Mouse (Mus musculus): Measurements from ENCODE around the gene Apom. TPM values are rescaled to one million over a fixed set of nuclear protein-coding genes. Genes with fewer than 3 reads are reported as not detected.
A peak's percentile ranks its signal among the peaks of the same experiment; 100 is the strongest.

Gene Apom
- polyA plus RNA-seq, 1 experiment from 2014 or later = not detected

DNA sequence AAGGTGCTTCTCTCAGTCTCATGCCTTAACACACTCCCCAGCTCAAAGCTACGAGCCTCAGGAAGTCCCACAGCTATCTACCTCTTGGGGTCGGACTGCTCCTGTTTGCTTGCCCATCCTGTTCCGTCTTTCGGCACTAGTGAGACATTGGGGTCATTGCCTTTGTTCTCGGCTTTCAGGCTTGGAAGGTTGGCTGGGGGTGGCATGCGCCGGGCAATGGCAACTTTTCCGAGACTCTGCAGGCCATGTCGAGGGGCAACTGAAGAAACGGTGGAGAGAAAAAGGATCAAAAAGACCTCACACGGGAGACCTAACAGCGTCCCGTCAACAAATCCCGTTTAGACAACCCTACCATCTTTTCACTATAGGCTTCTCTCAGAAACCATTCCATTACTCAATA, 30.3 kb upstream of the Apom start:
- WGBS = 74% methylated on average over 14 of the region's 14 CpGs
- peaks cover 47% of the 10 kb centered on the region for H3K36me3 ChIP-seq (ENCODE audit: control insufficient read depth, insufficient read depth, low read length)
- no peak for ATAC-seq

DNA sequence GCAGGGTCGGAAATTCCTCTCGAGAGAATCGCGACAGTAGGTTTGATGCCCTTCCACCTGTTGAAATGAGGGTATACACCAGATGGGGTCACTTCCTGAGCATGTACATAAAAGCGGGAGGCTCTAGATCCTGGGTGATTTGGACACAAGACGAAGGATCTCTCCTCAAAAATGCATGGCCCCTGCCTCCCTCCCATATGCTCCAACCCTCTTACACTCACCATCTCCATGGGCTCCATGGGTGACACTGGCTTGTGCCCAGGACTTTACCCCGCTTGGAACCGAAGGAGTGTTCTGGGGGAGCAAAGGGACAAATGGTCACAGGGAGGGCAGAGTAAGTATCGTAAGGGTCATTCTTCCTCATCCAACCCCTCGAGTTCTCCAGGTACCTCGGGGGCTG, 29.6 kb upstream of the Apom start:
- no peak for ATAC-seq
- Histone ChIP-seq H3K4me3 (ENCODE audit: low read length) (no peak overlapping the region), H3K27me3 (replicated peaks; ENCODE audit: control insufficient read depth, insufficient read depth, low read length) (no peaks in the 10 kb centered on the region), H3K4me1 (ENCODE audit: control insufficient read depth, insufficient read depth, low read depth, low read length) (peaks cover 26% of the 10 kb centered on the region), H3K9ac (ENCODE audit: low read depth, low read length) (no peak overlapping the region), H3K4me2 (ENCODE audit: low read length) (no peak overlapping the region), H3K27ac (ENCODE audit: low read depth, low read length) (no peak overlapping the region), H3K9me3 (ENCODE audit: control insufficient read depth, low read length) (no peaks in the 10 kb centered on the region), H3K36me3 (ENCODE audit: control insufficient read depth, insufficient read depth, low read length) (peaks cover 54% of the 10 kb centered on the region)
- 76% methylated on average over 11 of the region's 11 CpGs for WGBS

More for the DNA sequence above, 30.3 kb upstream of the Apom start:
- Histone ChIP-seq H3K9me3 (ENCODE audit: control insufficient read depth, low read length) (no peaks in the 10 kb centered on the region), H3K4me2 (ENCODE audit: low read length) (peak overlapping the region; percentile 99), H3K4me1 (ENCODE audit: control insufficient read depth, insufficient read depth, low read depth, low read length) (peaks cover 27% of the 10 kb centered on the region), H3K27ac (ENCODE audit: low read depth, low read length) (no peak overlapping the region), H3K4me3 (ENCODE audit: low read length) (no peak overlapping the region), H3K9ac (ENCODE audit: low read depth, low read length) (peak overlapping the region; percentile 41), H3K27me3 (replicated peaks; ENCODE audit: control insufficient read depth, insufficient read depth, low read length) (no peaks in the 10 kb centered on the region)

DNA sequence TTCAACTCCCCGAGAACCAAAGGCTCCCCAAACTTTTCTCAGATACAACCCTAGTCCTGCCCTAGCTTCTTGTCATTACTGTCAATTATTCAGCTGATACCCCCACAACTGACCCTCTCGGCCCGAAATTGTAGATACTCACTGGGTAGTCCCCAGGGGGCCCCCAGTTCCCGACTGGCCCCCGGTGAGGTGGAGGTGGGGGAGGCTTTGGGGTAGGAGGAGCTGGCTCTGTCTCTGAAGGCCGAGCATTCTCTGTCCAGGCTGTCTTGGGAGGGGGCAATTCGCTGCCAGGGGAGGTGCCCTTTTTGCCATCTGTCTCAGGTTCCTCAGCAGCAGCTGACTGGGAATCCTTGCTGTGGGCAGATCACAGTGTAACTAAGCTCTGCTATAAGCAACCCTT, 27.8 kb upstream of the Apom start:
- H3K9me3 ChIP-seq (ENCODE audit: control insufficient read depth, low read length) = no peaks in the 10 kb centered on the region
- WGBS = 84% methylated on average over 7 of the region's 7 CpGs
- H3K4me3 ChIP-seq (ENCODE audit: low read length) = no peak overlapping the region
- H3K4me1 ChIP-seq (ENCODE audit: control insufficient read depth, insufficient read depth, low read depth, low read length) = peaks cover 18% of the 10 kb centered on the region
- no peaks in the 10 kb centered on the region for H3K27me3 ChIP-seq (replicated peaks; ENCODE audit: control insufficient read depth, insufficient read depth, low read length)
- no peak overlapping the region for H3K4me2 ChIP-seq (ENCODE audit: low read length)
- peaks cover 72% of the 10 kb centered on the region for H3K36me3 ChIP-seq (ENCODE audit: control insufficient read depth, insufficient read depth, low read length)
- H3K9ac ChIP-seq (ENCODE audit: low read depth, low read length) = no peak overlapping the region
- H3K27ac ChIP-seq (ENCODE audit: low read depth, low read length) = no peak overlapping the region
- no peak for ATAC-seq

GRCm38 (mm10) chr17:35158850-35159593, 27.2 kb upstream of the Apom start:
- Histone ChIP-seq H3K36me3 (ENCODE audit: control insufficient read depth, insufficient read depth, low read length) (peaks cover 78% of the 10 kb centered on the region), H3K27me3 (replicated peaks; ENCODE audit: control insufficient read depth, insufficient read depth, low read length) (no peaks in the 10 kb centered on the region), H3K9ac (ENCODE audit: low read depth, low read length) (no peak overlapping the region), H3K27ac (ENCODE audit: low read depth, low read length) (no peak overlapping the region), H3K4me1 (ENCODE audit: control insufficient read depth, insufficient read depth, low read depth, low read length) (peaks cover 18% of the 10 kb centered on the region), H3K4me2 (ENCODE audit: low read length) (no peak overlapping the region), H3K9me3 (ENCODE audit: control insufficient read depth, low read length) (no peaks in the 10 kb centered on the region), H3K4me3 (ENCODE audit: low read length) (no peak overlapping the region)
- no peak for ATAC-seq
- 96% methylated on average over 16 of the region's 16 CpGs for WGBS

- ATAC-seq = no peak
- 95% methylated on average over 8 of the region's 8 CpGs for WGBS
Measured at GRCm38 (mm10) chr17:35157661-35158175, 25.9 kb upstream of the Apom start.

DNA sequence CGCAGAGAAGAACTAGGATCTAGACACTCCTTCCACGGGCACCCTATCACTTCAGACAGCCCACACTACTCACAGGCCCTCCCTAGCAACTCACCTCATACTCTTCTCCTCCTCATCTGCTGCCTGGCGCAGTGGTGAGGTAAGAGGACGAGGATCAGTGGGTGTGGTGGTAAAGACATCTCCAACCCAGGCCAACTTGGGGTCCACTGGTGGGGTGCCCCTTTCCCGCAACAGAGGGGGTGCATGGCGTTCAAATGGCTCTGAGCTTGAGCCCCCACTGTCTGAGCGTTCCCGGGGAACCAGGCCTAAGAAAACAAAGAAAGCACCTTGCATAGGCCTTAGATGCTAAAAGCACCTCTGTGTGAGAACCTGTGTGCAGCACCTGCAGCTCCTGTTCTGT, 25.4 kb upstream of the Apom start:
- Histone ChIP-seq H3K27me3 (replicated peaks; ENCODE audit: control insufficient read depth, insufficient read depth, low read length) (no peaks in the 10 kb centered on the region), H3K36me3 (ENCODE audit: control insufficient read depth, insufficient read depth, low read length) (peaks cover 95% of the 10 kb centered on the region), H3K27ac (ENCODE audit: low read depth, low read length) (no peak overlapping the region), H3K4me1 (ENCODE audit: control insufficient read depth, insufficient read depth, low read depth, low read length) (peaks cover 7% of the 10 kb centered on the region), H3K9ac (ENCODE audit: low read depth, low read length) (no peak overlapping the region), H3K9me3 (ENCODE audit: control insufficient read depth, low read length) (no peaks in the 10 kb centered on the region), H3K4me2 (ENCODE audit: low read length) (no peak overlapping the region), H3K4me3 (ENCODE audit: low read length) (no peak overlapping the region)
- ATAC-seq = no peak
- 91% methylated on average over 8 of the region's 8 CpGs for WGBS

More at GRCm38 (mm10) chr17:35157661-35158175, 25.9 kb upstream of the Apom start:
- Histone ChIP-seq H3K9me3 (ENCODE audit: control insufficient read depth, low read length) (no peaks in the 10 kb centered on the region), H3K27me3 (replicated peaks; ENCODE audit: control insufficient read depth, insufficient read depth, low read length) (no peaks in the 10 kb centered on the region), H3K36me3 (ENCODE audit: control insufficient read depth, insufficient read depth, low read length) (peaks cover 90% of the 10 kb centered on the region), H3K4me1 (ENCODE audit: control insufficient read depth, insufficient read depth, low read depth, low read length) (peaks cover 12% of the 10 kb centered on the region), H3K4me2 (ENCODE audit: low read length) (no peak overlapping the region), H3K4me3 (ENCODE audit: low read length) (no peak overlapping the region), H3K9ac (ENCODE audit: low read depth, low read length) (no peak overlapping the region), H3K27ac (ENCODE audit: low read depth, low read length) (no peak overlapping the region)

- Histone ChIP-seq H3K36me3 (ENCODE audit: control insufficient read depth, insufficient read depth, low read length) (peaks cover 97% of the 10 kb centered on the region), H3K27ac (ENCODE audit: low read depth, low read length) (no peak overlapping the region), H3K9me3 (ENCODE audit: control insufficient read depth, low read length) (no peaks in the 10 kb centered on the region), H3K4me2 (ENCODE audit: low read length) (no peak overlapping the region), H3K4me1 (ENCODE audit: control insufficient read depth, insufficient read depth, low read depth, low read length) (peaks cover under 1% of the 10 kb centered on the region; the same call in 1 of the 2 replicates), H3K27me3 (replicated peaks; ENCODE audit: control insufficient read depth, insufficient read depth, low read length) (no peaks in the 10 kb centered on the region), H3K4me3 (ENCODE audit: low read length) (no peak overlapping the region), H3K9ac (ENCODE audit: low read depth, low read length) (no peak overlapping the region)
- no peak for ATAC-seq
- WGBS = 93% methylated on average over 33 of the region's 33 CpGs
Measured at GRCm38 (mm10) chr17:35156461-35157200, 24.8 kb upstream of the Apom start.

GRCm38 (mm10) chr17:35155451-35155850, 23.6 kb upstream of the Apom start:
- H3K9ac ChIP-seq (ENCODE audit: low read depth, low read length) = no peak overlapping the region
- no peaks in the 10 kb centered on the region for H3K4me1 ChIP-seq (ENCODE audit: control insufficient read depth, insufficient read depth, low read depth, low read length)
- peaks cover 94% of the 10 kb centered on the region for H3K36me3 ChIP-seq (ENCODE audit: control insufficient read depth, insufficient read depth, low read length)
- no peaks in the 10 kb centered on the region for H3K9me3 ChIP-seq (ENCODE audit: control insufficient read depth, low read length)
- H3K27me3 ChIP-seq (replicated peaks; ENCODE audit: control insufficient read depth, insufficient read depth, low read length) = no peaks in the 10 kb centered on the region
- WGBS = 89% methylated on average over 12 of the region's 12 CpGs
- ATAC-seq = no peak
- no peak overlapping the region for H3K4me3 ChIP-seq (ENCODE audit: low read length)
- no peak overlapping the region for H3K27ac ChIP-seq (ENCODE audit: low read depth, low read length)
- H3K4me2 ChIP-seq (ENCODE audit: low read length) = no peak overlapping the region

GRCm38 (mm10) chr17:35154616-35155015, 22.8 kb upstream of the Apom start:
- H3K27me3 ChIP-seq (replicated peaks; ENCODE audit: control insufficient read depth, insufficient read depth, low read length) = no peaks in the 10 kb centered on the region
- H3K4me2 ChIP-seq (ENCODE audit: low read length) = no peak overlapping the region
- WGBS = 65% methylated on average over 7 of the region's 7 CpGs
- H3K36me3 ChIP-seq (ENCODE audit: control insufficient read depth, insufficient read depth, low read length) = peaks cover 94% of the 10 kb centered on the region
- H3K9ac ChIP-seq (ENCODE audit: low read depth, low read length) = no peak overlapping the region
- no peak overlapping the region for H3K4me3 ChIP-seq (ENCODE audit: low read length)
- no peak overlapping the region for H3K27ac ChIP-seq (ENCODE audit: low read depth, low read length)
- ATAC-seq = no peak
- no peaks in the 10 kb centered on the region for H3K9me3 ChIP-seq (ENCODE audit: control insufficient read depth, low read length)
- no peaks in the 10 kb centered on the region for H3K4me1 ChIP-seq (ENCODE audit: control insufficient read depth, insufficient read depth, low read depth, low read length)

All from hindbrain, embryonic 16.5 days (tissue).